Mouse (Mus musculus): ENCODE measurements around the gene Zfp52.

- no peak for TF ChIP-seq CTCF (IDR thresholded peaks at IDR 0.05; ENCODE audit: low read depth, low read length)
- no peak for TF ChIP-seq GATA2 (IDR thresholded peaks at IDR 0.05; ENCODE audit: borderline replicate concordance, low read depth, low read length)
- no peak for TF ChIP-seq GATA1 (IDR thresholded peaks at IDR 0.05; ENCODE audit: borderline replicate concordance, low read length)
These were observed 30.8 kb upstream of the Zfp52 start for GRCm38 (mm10) chr17:21504524-21504923.

Measured in G1E (cell line).